Mouse (Mus musculus) monocyte, adult 5-6 weeks (primary cell): ENCODE data around the gene Pnma1. TPM values are rescaled to one million over a fixed set of nuclear protein-coding genes. Genes with fewer than 3 reads are reported as not detected.

Source experiments
- ATAC-seq: fragments of 153-309, 156-312 bp; replicated peaks from 2 replicates; pipeline ENCODE4 v1.8.0; 2017; ENCODE audit warnings: mild to moderate bottlenecking; ENCODE audit not compliant: low TSS enrichment, insufficient number of reproducible peaks, severe bottlenecking, poor library complexity, low FRiP score
- total RNA-seq: library from RNA; stranded (forward); fragments of 200-1000, 200-491, 200-594 nt; gene quantifications from 3 replicates; pipeline ENCODE4 v1.2.3, GENCODE M21; 2017

Gene Pnma1
- total RNA-seq, 1 experiment from 2014 or later = 3.5 TPM

- ATAC-seq = 0 out of 2 replicates have a peak, but pooled peaks have one; percentile 30
Observed at GRCm38 (mm10) chr12:84161616-84162433, 13.5 kb upstream of the Pnma1 start.

GRCm38 (mm10) chr12:84161116-84161515 lies 12.8 kb upstream of the Pnma1 start:
- no peak for ATAC-seq

- no peak for ATAC-seq
Observed at GRCm38 (mm10) chr12:84160491-84160890, 12.2 kb upstream of the Pnma1 start.

GRCm38 (mm10) chr12:84158156-84158555 lies 9.9 kb upstream of the Pnma1 start:
- ATAC-seq = no peak

- ATAC-seq = no peak
Observed at GRCm38 (mm10) chr12:84156210-84156609, 7.9 kb upstream of the Pnma1 start.

GRCm38 (mm10) chr12:84155523-84155871 lies 7.2 kb upstream of the Pnma1 start:
- ATAC-seq = no peak

GRCm38 (mm10) chr12:84154786-84155522 lies 6.7 kb upstream of the Pnma1 start:
- no peak for ATAC-seq

- no peak for ATAC-seq
Observed at GRCm38 (mm10) chr12:84153414-84153813, 5.1 kb upstream of the Pnma1 start.

- no peak for ATAC-seq
Observed at GRCm38 (mm10) chr12:84152352-84153190, 4.3 kb upstream of the Pnma1 start.

GRCm38 (mm10) chr12:84151911-84152310 lies 3.6 kb upstream of the Pnma1 start:
- no peak for ATAC-seq

- no peak for ATAC-seq
Observed at GRCm38 (mm10) chr12:84150976-84151375, 2.7 kb upstream of the Pnma1 start.

- ATAC-seq = no peak
Observed at GRCm38 (mm10) chr12:84149971-84150370, 1.7 kb upstream of the Pnma1 start.

GRCm38 (mm10) chr12:84148622-84149012 lies 328 bp upstream of the Pnma1 start:
- ATAC-seq = no peak

GRCm38 (mm10) chr12:84142281-84143050 lies 5.8 kb downstream of the Pnma1 start:
- ATAC-seq = no peak

GRCm38 (mm10) chr12:84141271-84141670 lies 7.0 kb downstream of the Pnma1 start:
- no peak for ATAC-seq

- no peak for ATAC-seq
Observed at GRCm38 (mm10) chr12:84140135-84140534, 8.2 kb downstream of the Pnma1 start.

- no peak for ATAC-seq
Observed at GRCm38 (mm10) chr12:84137131-84137530, 11.2 kb downstream of the Pnma1 start.

GRCm38 (mm10) chr12:84132265-84132664 lies 16.0 kb downstream of the Pnma1 start:
- 0 out of 2 replicates have a peak, but pooled peaks have one; percentile 24 for ATAC-seq
